Mouse (Mus musculus) adrenal gland, adult 8-10 months (tissue): Measurements from ENCODE around the gene Zfp296. TPM values are rescaled to one million over a fixed set of nuclear protein-coding genes. Genes with fewer than 3 reads are reported as not detected.

Source experiments
- DNase-seq: peaks from one replicate; pipeline ENCODE4 v3.0.0; 2022
- total RNA-seq, 4 experiments: library from RNA; stranded (reverse); gene quantifications; 2 replicates each; pipeline ENCODE4 v1.2.4; 2022

Zfp296 gene
- under 1 TPM; 0.52 to 0.68 (median 0.57) TPM for total RNA-seq

- DNase-seq: no peak
Observed at GRCm38 (mm10) chr7:19577141-19577852, at the start of gene Zfp296, which contains the start of gene Gemin7. Gene Zfp296, plus strand, starts transcription at chr7:19577287. Gene Gemin7, minus strand, starts transcription at chr7:19577595.

- DNase-seq: no peak
Observed at GRCm38 (mm10) chr7:19531077-19531476, 46.0 kb upstream of the Zfp296 start.

GRCm38 (mm10) chr7:19532240-19532639 is 44.8 kb upstream of the Zfp296 start:
- no peak for DNase-seq

- no peak for DNase-seq
Observed at GRCm38 (mm10) chr7:19534676-19535075, 42.4 kb upstream of the Zfp296 start.

GRCm38 (mm10) chr7:19540771-19541566 is 36.1 kb upstream of the Zfp296 start:
- DNase-seq: no peak

GRCm38 (mm10) chr7:19541681-19542154 is 35.4 kb upstream of the Zfp296 start:
- DNase-seq: no peak

- no peak for DNase-seq
Observed at GRCm38 (mm10) chr7:19542155-19542691, 34.9 kb upstream of the Zfp296 start.

- no peak for DNase-seq
Observed at GRCm38 (mm10) chr7:19543584-19543983, 33.5 kb upstream of the Zfp296 start.

- DNase-seq: no peak
Observed at GRCm38 (mm10) chr7:19546007-19546406, 31.1 kb upstream of the Zfp296 start.

- DNase-seq: no peak
Observed at GRCm38 (mm10) chr7:19547344-19547969, 29.6 kb upstream of the Zfp296 start.

- no peak for DNase-seq
Observed at GRCm38 (mm10) chr7:19549394-19549793, 27.7 kb upstream of the Zfp296 start.

- no peak for DNase-seq
Observed at GRCm38 (mm10) chr7:19551634-19552033, 25.5 kb upstream of the Zfp296 start.

GRCm38 (mm10) chr7:19552443-19552842 is 24.6 kb upstream of the Zfp296 start:
- DNase-seq: no peak

- DNase-seq: no peak
Observed at GRCm38 (mm10) chr7:19554168-19554567, 22.9 kb upstream of the Zfp296 start.

GRCm38 (mm10) chr7:19557086-19557485 is 20.0 kb upstream of the Zfp296 start:
- DNase-seq: no peak

GRCm38 (mm10) chr7:19557982-19558900 is 18.8 kb upstream of the Zfp296 start:
- no peak for DNase-seq

GRCm38 (mm10) chr7:19558965-19559364 is 18.1 kb upstream of the Zfp296 start:
- DNase-seq: no peak

- DNase-seq: no peak
Observed at GRCm38 (mm10) chr7:19560491-19561260, 16.4 kb upstream of the Zfp296 start.

GRCm38 (mm10) chr7:19561431-19561764 is 15.7 kb upstream of the Zfp296 start:
- no peak for DNase-seq

- peak; percentile 76 for DNase-seq
Observed at GRCm38 (mm10) chr7:19561765-19562642, 15.1 kb upstream of the Zfp296 start.
